Mouse (Mus musculus): ENCODE measurements around the gene Pttg1ip. TPM values are rescaled to one million over a fixed set of nuclear protein-coding genes. Genes with fewer than 3 reads are reported as not detected.

Pttg1ip gene
- polyA plus RNA-seq, 1 experiment from 2014 or later, result 71.8 TPM

- no peaks in the 10 kb centered on the region for H3K36me3 ChIP-seq (ENCODE audit: control insufficient read depth, insufficient read depth, low read length)
- DNase-seq, result no peak
- no peak for ATAC-seq (ENCODE audit: low FRiP score, low TSS enrichment)
- no peak overlapping the region for H3K4me2 ChIP-seq (ENCODE audit: low read length)
- WGBS, result 88% methylated on average over 11 of the region's 11 CpGs
- H3K4me1 ChIP-seq (ENCODE audit: control insufficient read depth, insufficient read depth, low read length), result no peaks in the 10 kb centered on the region
- no peaks in the 10 kb centered on the region for H3K9me3 ChIP-seq (ENCODE audit: control insufficient read depth, low read length)
- H3K4me3 ChIP-seq (replicated peaks; ENCODE audit: low read depth, low read length), result no peak overlapping the region
- H3K9ac ChIP-seq (replicated peaks; ENCODE audit: low read length), result no peak overlapping the region
- no peaks in the 10 kb centered on the region for H3K27me3 ChIP-seq (ENCODE audit: control insufficient read depth, insufficient read depth, low read length)
- H3K27ac ChIP-seq (replicated peaks; ENCODE audit: low read depth, low read length), result no peak overlapping the region
Observed at GRCm38 (mm10) chr10:77560090-77560489, 21.4 kb upstream of the Pttg1ip start.

DNA sequence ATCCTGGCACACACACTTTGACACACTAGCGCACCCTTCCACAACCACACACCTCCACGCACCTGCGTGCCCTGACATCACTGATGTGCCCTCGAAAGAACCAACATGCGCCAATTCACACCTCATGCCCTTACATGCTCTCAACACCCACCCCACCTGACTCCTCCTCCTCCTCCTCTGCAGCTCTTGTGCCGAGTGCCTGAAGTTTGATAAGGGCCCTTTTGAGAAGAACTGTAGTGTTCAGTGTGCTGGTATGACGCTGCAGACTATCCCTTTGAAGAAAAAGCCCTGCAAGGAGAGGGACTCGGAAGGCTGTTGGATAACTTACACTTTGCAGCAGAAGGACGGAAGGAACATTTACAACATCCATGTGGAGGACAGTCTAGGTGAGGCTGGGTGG, 20.7 kb upstream of the Pttg1ip start:
- no peak for DNase-seq
- Histone ChIP-seq H3K4me1 (ENCODE audit: control insufficient read depth, insufficient read depth, low read length) (no peaks in the 10 kb centered on the region), H3K9me3 (ENCODE audit: control insufficient read depth, low read length) (no peaks in the 10 kb centered on the region), H3K27ac (replicated peaks; ENCODE audit: low read depth, low read length) (no peak overlapping the region), H3K27me3 (ENCODE audit: control insufficient read depth, insufficient read depth, low read length) (no peaks in the 10 kb centered on the region), H3K4me3 (replicated peaks; ENCODE audit: low read depth, low read length) (no peak overlapping the region), H3K4me2 (ENCODE audit: low read length) (no peak overlapping the region), H3K9ac (replicated peaks; ENCODE audit: low read length) (no peak overlapping the region), H3K36me3 (ENCODE audit: control insufficient read depth, insufficient read depth, low read length) (no peaks in the 10 kb centered on the region)
- ATAC-seq (ENCODE audit: low FRiP score, low TSS enrichment), result no peak
- WGBS, result 91% methylated on average over 9 of the region's 9 CpGs

GRCm38 (mm10) chr10:77561508-77561907, 20.0 kb upstream of the Pttg1ip start:
- no peak overlapping the region for H3K4me2 ChIP-seq (ENCODE audit: low read length)
- no peak for ATAC-seq (ENCODE audit: low FRiP score, low TSS enrichment)
- H3K9me3 ChIP-seq (ENCODE audit: control insufficient read depth, low read length), result no peaks in the 10 kb centered on the region
- no peak overlapping the region for H3K27ac ChIP-seq (replicated peaks; ENCODE audit: low read depth, low read length)
- no peaks in the 10 kb centered on the region for H3K4me1 ChIP-seq (ENCODE audit: control insufficient read depth, insufficient read depth, low read length)
- WGBS, result 76% methylated on average over 2 of the region's 2 CpGs
- H3K4me3 ChIP-seq (replicated peaks; ENCODE audit: low read depth, low read length), result no peak overlapping the region
- DNase-seq, result no peak
- no peaks in the 10 kb centered on the region for H3K36me3 ChIP-seq (ENCODE audit: control insufficient read depth, insufficient read depth, low read length)
- no peak overlapping the region for H3K9ac ChIP-seq (replicated peaks; ENCODE audit: low read length)
- H3K27me3 ChIP-seq (ENCODE audit: control insufficient read depth, insufficient read depth, low read length), result no peaks in the 10 kb centered on the region

GRCm38 (mm10) chr10:77565005-77565404, 16.5 kb upstream of the Pttg1ip start:
- DNase-seq, result no peak
- no peak for ATAC-seq (ENCODE audit: low FRiP score, low TSS enrichment)
- no peak overlapping the region for H3K9ac ChIP-seq (replicated peaks; ENCODE audit: low read length)
- no peaks in the 10 kb centered on the region for H3K27me3 ChIP-seq (ENCODE audit: control insufficient read depth, insufficient read depth, low read length)
- H3K4me2 ChIP-seq (ENCODE audit: low read length), result no peak overlapping the region
- H3K4me1 ChIP-seq (ENCODE audit: control insufficient read depth, insufficient read depth, low read length), result no peaks in the 10 kb centered on the region
- WGBS, result 85% methylated on average over 8 of the region's 8 CpGs
- no peak overlapping the region for H3K27ac ChIP-seq (replicated peaks; ENCODE audit: low read depth, low read length)
- H3K9me3 ChIP-seq (ENCODE audit: control insufficient read depth, low read length), result no peaks in the 10 kb centered on the region
- H3K4me3 ChIP-seq (replicated peaks; ENCODE audit: low read depth, low read length), result no peak overlapping the region
- no peaks in the 10 kb centered on the region for H3K36me3 ChIP-seq (ENCODE audit: control insufficient read depth, insufficient read depth, low read length)

DNA sequence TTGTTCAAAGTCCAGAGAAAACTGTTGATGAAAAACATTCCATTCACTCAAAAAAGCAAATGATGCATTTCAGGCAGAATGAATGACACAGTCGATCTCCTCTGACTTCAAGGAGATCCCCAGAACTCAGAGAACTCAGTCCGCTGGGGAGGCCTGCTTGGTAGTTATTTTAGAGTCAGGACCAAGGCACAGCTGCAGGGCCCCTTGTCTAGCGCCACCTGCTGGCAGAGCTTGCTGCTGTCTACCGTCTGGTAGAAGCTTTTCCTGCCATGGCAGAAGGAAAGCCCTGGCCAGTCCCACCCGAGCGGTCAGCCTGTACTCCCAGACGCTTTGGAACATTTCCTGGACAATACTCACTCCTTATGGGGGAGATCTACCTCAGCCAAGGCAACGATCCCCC, 14.9 kb upstream of the Pttg1ip start:
- no peaks in the 10 kb centered on the region for H3K9me3 ChIP-seq (ENCODE audit: control insufficient read depth, low read length)
- 34% methylated on average over 8 of the region's 8 CpGs for WGBS
- H3K27me3 ChIP-seq (ENCODE audit: control insufficient read depth, insufficient read depth, low read length), result no peaks in the 10 kb centered on the region
- no peak overlapping the region for H3K4me2 ChIP-seq (ENCODE audit: low read length)
- no peak overlapping the region for H3K4me3 ChIP-seq (replicated peaks; ENCODE audit: low read depth, low read length)
- no peaks in the 10 kb centered on the region for H3K4me1 ChIP-seq (ENCODE audit: control insufficient read depth, insufficient read depth, low read length)
- no peak overlapping the region for H3K27ac ChIP-seq (replicated peaks; ENCODE audit: low read depth, low read length)
- H3K36me3 ChIP-seq (ENCODE audit: control insufficient read depth, insufficient read depth, low read length), result no peaks in the 10 kb centered on the region
- ATAC-seq (ENCODE audit: low FRiP score, low TSS enrichment), result no peak
- H3K9ac ChIP-seq (replicated peaks; ENCODE audit: low read length), result no peak overlapping the region
- DNase-seq, result peak; percentile 66

DNA sequence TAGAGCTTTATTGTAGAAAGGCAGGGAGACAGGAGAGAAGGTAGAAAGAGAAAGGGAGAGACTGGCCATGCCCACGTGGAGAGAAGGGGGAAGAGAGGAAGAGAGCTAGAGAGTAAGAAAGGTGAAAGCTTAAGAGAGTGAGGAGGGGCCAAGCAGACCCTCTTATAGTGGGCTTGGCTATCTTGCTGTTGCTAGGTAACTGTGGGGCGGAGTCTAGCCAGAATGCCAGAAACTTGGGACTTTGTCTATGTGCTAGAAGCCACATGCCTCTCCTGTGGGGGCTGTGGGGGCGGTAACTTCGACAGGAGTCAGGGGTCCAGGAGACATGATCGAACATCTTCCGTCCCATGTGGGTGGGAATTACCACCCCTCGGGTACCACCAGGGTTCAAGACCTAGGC, 12.0 kb upstream of the Pttg1ip start:
- Histone ChIP-seq H3K27ac (replicated peaks; ENCODE audit: low read depth, low read length) (no peak overlapping the region), H3K4me1 (ENCODE audit: control insufficient read depth, insufficient read depth, low read length) (no peaks in the 10 kb centered on the region), H3K4me2 (ENCODE audit: low read length) (no peak overlapping the region)

DNA sequence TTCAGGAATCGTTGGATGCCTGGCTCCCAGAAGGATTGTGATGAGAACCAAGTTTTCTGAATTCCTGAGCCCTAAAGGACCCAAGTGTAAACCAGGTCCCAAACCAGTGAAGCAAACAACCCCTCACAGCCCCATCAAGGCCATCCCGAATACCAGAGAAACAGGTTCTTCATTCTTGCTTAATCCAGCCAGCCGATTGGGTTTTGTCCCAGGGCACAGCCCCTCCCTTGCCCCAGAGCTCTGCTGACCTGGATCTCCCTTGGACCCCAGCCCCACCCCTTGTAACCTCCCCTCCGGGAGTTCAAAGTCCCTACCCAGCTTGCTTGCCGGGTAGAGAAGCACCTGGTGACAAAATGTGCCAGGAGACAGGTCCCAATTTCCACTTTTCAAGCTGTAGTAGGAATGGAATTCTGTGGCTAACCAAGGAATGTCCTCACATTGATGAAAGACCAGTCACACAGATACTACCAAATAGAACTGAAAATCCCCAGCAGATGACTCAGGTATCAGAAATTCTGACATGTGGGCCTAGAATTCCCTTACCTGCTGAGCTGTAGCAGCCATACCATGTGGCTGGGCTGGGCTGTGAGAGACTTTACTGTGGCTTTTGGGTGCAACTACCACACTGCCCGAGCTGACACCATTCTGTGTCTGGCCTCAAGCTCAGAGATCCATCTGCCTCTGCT, 11.4 kb upstream of the Pttg1ip start:
- Histone ChIP-seq H3K27ac (replicated peaks; ENCODE audit: low read depth, low read length) (no peak overlapping the region), H3K4me2 (ENCODE audit: low read length) (no peak overlapping the region), H3K4me1 (ENCODE audit: control insufficient read depth, insufficient read depth, low read length) (no peaks in the 10 kb centered on the region), H3K9ac (replicated peaks; ENCODE audit: low read length) (no peak overlapping the region), H3K27me3 (ENCODE audit: control insufficient read depth, insufficient read depth, low read length) (no peaks in the 10 kb centered on the region), H3K9me3 (ENCODE audit: control insufficient read depth, low read length) (no peaks in the 10 kb centered on the region), H3K36me3 (ENCODE audit: control insufficient read depth, insufficient read depth, low read length) (no peaks in the 10 kb centered on the region), H3K4me3 (replicated peaks; ENCODE audit: low read depth, low read length) (no peak overlapping the region)
- DNase-seq (no peak), ATAC-seq (ENCODE audit: low FRiP score, low TSS enrichment) (no peak)
- WGBS, result 66% methylated on average over 6 of the region's 6 CpGs

More for the DNA sequence above, 12.0 kb upstream of the Pttg1ip start:
- no peak overlapping the region for H3K4me3 ChIP-seq (replicated peaks; ENCODE audit: low read depth, low read length)
- no peaks in the 10 kb centered on the region for H3K9me3 ChIP-seq (ENCODE audit: control insufficient read depth, low read length)
- no peaks in the 10 kb centered on the region for H3K36me3 ChIP-seq (ENCODE audit: control insufficient read depth, insufficient read depth, low read length)
- no peak for DNase-seq
- H3K9ac ChIP-seq (replicated peaks; ENCODE audit: low read length), result no peak overlapping the region
- WGBS, result 38% methylated on average over 7 of the region's 7 CpGs
- H3K27me3 ChIP-seq (ENCODE audit: control insufficient read depth, insufficient read depth, low read length), result no peaks in the 10 kb centered on the region
- ATAC-seq (ENCODE audit: low FRiP score, low TSS enrichment), result no peak

GRCm38 (mm10) chr10:77572225-77572624, 9.3 kb upstream of the Pttg1ip start:
- 36% methylated on average over 3 of the region's 3 CpGs for WGBS
- Histone ChIP-seq H3K27me3 (ENCODE audit: control insufficient read depth, insufficient read depth, low read length) (no peaks in the 10 kb centered on the region), H3K27ac (replicated peaks; ENCODE audit: low read depth, low read length) (no peak overlapping the region), H3K36me3 (ENCODE audit: control insufficient read depth, insufficient read depth, low read length) (no peaks in the 10 kb centered on the region), H3K4me1 (ENCODE audit: control insufficient read depth, insufficient read depth, low read length) (no peaks in the 10 kb centered on the region), H3K9me3 (ENCODE audit: control insufficient read depth, low read length) (no peaks in the 10 kb centered on the region), H3K9ac (replicated peaks; ENCODE audit: low read length) (no peak overlapping the region), H3K4me2 (ENCODE audit: low read length) (no peak overlapping the region), H3K4me3 (replicated peaks; ENCODE audit: low read depth, low read length) (no peak overlapping the region)
- DNase-seq (no peak), ATAC-seq (ENCODE audit: low FRiP score, low TSS enrichment) (no peak)

DNA sequence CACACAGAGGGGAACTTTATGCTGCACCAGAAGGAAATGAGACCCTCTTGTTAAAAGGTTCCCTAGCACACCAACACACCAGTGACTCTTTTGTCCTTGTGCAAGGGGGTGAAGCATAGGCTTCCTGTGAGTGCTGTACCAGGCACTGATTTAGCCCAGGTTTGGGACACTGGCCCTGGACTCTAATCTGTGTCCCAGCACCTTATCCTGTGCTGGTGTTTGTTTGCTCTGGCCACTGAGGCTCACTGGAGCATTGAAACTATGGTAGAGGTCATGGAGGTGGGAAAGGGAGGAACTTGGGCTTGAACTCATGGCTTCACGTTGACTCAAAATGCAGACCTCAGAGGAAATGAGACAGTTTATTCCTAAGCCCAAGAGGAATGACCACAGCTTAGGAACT, 8.4 kb upstream of the Pttg1ip start:
- Histone ChIP-seq H3K9me3 (ENCODE audit: control insufficient read depth, low read length) (no peaks in the 10 kb centered on the region), H3K27ac (replicated peaks; ENCODE audit: low read depth, low read length) (no peak overlapping the region), H3K4me1 (ENCODE audit: control insufficient read depth, insufficient read depth, low read length) (no peaks in the 10 kb centered on the region), H3K9ac (replicated peaks; ENCODE audit: low read length) (no peak overlapping the region), H3K27me3 (ENCODE audit: control insufficient read depth, insufficient read depth, low read length) (no peaks in the 10 kb centered on the region), H3K36me3 (ENCODE audit: control insufficient read depth, insufficient read depth, low read length) (no peaks in the 10 kb centered on the region), H3K4me3 (replicated peaks; ENCODE audit: low read depth, low read length) (no peak overlapping the region), H3K4me2 (ENCODE audit: low read length) (no peak overlapping the region)
- WGBS, result 54% methylated on average over 1 of the region's 1 CpGs
- ATAC-seq (ENCODE audit: low FRiP score, low TSS enrichment) (no peak), DNase-seq (no peak)

Data from midbrain, embryonic 14.5 days (tissue).